25 mouse cellular contexts compared by ENCODE assay signal in the genomic region with DNA sequence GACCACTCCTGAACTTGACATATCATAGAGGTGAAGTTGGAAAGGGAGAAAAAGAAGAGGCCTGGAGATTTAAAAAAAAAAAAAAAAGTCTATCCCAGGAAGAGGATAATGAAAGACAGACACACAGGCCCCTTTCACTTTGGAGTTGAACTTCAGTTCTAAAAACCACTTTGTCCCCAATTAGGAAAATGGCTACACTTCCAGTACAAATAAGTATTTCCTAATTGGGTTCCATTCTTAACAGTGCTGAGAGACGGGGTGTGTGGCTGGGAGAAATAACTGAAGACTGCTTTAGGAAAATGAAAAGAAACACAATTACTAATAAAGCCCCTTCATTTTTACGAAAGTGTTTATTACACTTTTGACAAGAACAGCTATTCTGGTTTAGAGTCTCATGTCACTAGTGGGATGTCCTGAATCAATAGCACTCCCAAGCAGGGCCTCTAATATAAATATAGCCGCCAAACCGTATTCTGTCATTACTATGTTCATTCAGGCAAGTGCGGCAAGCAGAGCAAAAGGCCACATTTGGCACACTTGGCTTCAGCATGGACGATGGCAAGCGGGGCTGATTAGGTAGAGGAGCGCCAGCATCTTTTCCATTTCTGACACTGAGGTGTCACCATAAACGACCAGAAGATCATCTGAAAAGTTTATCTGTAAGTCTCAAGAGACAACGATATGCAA. TPM values are rescaled to one million over a fixed set of nuclear protein-coding genes. Genes with fewer than 3 reads are reported as not detected.
DNase-seq lines count a peak whose midpoint lies in the region; ATAC-seq and TF ChIP-seq lines count a peak whose summit lies in the region.
"Had no signal": no experiment of that assay in that cellular context is flagged by ENCODE, and none has a peak within 500 bp of the region (broad histone marks: within the 10 kb centered on the region; RNA-seq: fewer than 3 reads in every experiment).

No protein-coding gene starts in this region.

- no peak overlapping the region for H3K9ac ChIP-seq in lung, embryonic 14.5 days
- H3K9ac ChIP-seq: embryonic facial prominence, embryonic 13.5 days; embryonic facial prominence, embryonic 15.5 days; forebrain, embryonic 12.5 days had no signal

- H3K4me3 ChIP-seq in lung, embryonic 14.5 days (ENCODE audit: low read depth, low read length), result no peak overlapping the region
- H3K4me3 ChIP-seq: embryonic facial prominence, embryonic 13.5 days; embryonic facial prominence, embryonic 15.5 days; erythroblast, embryonic 14.5 days; forebrain, embryonic 10.5 days; forebrain, embryonic 12.5 days had no signal

- no peaks in the 10 kb centered on the region for H3K9me3 ChIP-seq in lung, embryonic 14.5 days (ENCODE audit: low read depth, low read length)
- H3K9me3 ChIP-seq: embryonic facial prominence, embryonic 13.5 days; embryonic facial prominence, embryonic 15.5 days; forebrain, embryonic 10.5 days; forebrain, embryonic 12.5 days had no signal

- peaks cover 42% of the 10 kb centered on the region for H3K4me1 ChIP-seq in lung, embryonic 14.5 days (ENCODE audit: insufficient read depth)

- TF ChIP-seq POLR2A in brain, embryonic 14.5 days (IDR thresholded peaks at IDR 0.05; ENCODE audit: borderline replicate concordance, extremely low read depth, insufficient read depth, insufficient read length, poor library complexity, severe bottlenecking), result no peak

- peak; percentile 13 to 15 for DNase-seq in cerebellum, postnatal 14 days
- peak; percentile 69 for DNase-seq in lung, embryonic 14.5 days
- DNase-seq in lung, postnatal 10 days, result no peak
- DNase-seq in brain, embryonic 14.5 days (ENCODE audit: low read depth), result peak; percentile 54
- peak; percentile 70 for DNase-seq in retina, postnatal 1 day
- no peak for DNase-seq in kidney, postnatal 14 days
- DNase-seq: adrenal gland, adult 8-10 months; adrenal gland, postnatal 14 days; adrenal gland, postnatal 36 days; cerebellum, adult 18-20 months; cerebellum, adult 8-10 months; cerebellum, adult 9-11 months; cerebellum, postnatal 36 days; embryo, embryonic 11 days had no signal

- H3K4me2 ChIP-seq in lung, embryonic 14.5 days, result 0 out of 2 replicates have a peak overlapping the region, but pooled peaks have one; percentile 13
- H3K4me2 ChIP-seq: embryonic facial prominence, embryonic 13.5 days; embryonic facial prominence, embryonic 15.5 days; forebrain, embryonic 12.5 days had no signal

- ATAC-seq in cerebellum, adult (ENCODE audit: insufficient number of reproducible peaks, low FRiP score, low TSS enrichment), result no peak
- ATAC-seq in lung, embryonic 14.5 days (ENCODE audit: insufficient read depth), result no peak
- ATAC-seq in inflammation-experienced regulatory T-cells, adult 6 months, result no peak
- ATAC-seq: activated CD4-positive, CD25-positive, alpha-beta regulatory T cell, adult 4 months; forebrain, embryonic 14.5 days; forebrain, embryonic 16.5 days; Patski had no signal

- H3K36me3 ChIP-seq in lung, embryonic 14.5 days (ENCODE audit: insufficient read depth), result 0 out of 2 replicates have a peak, but pooled peaks cover 3% of the 10 kb centered on the region
- H3K36me3 ChIP-seq: embryonic facial prominence, embryonic 15.5 days; forebrain, embryonic 10.5 days; forebrain, embryonic 12.5 days had no signal

- 0 out of 2 replicates have a peak overlapping the region, but pooled peaks have one; percentile 36 for H3K27ac ChIP-seq in lung, embryonic 14.5 days (ENCODE audit: low read depth)
- H3K27ac ChIP-seq: embryonic facial prominence, embryonic 13.5 days; forebrain, embryonic 10.5 days; forebrain, embryonic 12.5 days had no signal

- WGBS in lung, embryonic 14.5 days, result 32% methylated on average over 10 of the region's 10 CpGs

- H3K27me3 ChIP-seq in lung, embryonic 14.5 days (ENCODE audit: insufficient read depth, low read length), result no peaks in the 10 kb centered on the region
- H3K27me3 ChIP-seq: embryonic facial prominence, embryonic 13.5 days; embryonic facial prominence, embryonic 15.5 days; forebrain, embryonic 12.5 days; Patski had no signal

- TF ChIP-seq CTCF in lung, embryonic 14.5 days (IDR thresholded peaks at IDR 0.05; ENCODE audit: low read depth), result no peak
- TF ChIP-seq CTCF in brain, embryonic 14.5 days (IDR thresholded peaks at IDR 0.05; ENCODE audit: borderline replicate concordance, extremely low read depth, insufficient read depth, insufficient read length), result no peak

RNA-seq across cellular contexts. Expression of gene Pdzrn3, which starts 39.7 kb away (rescaled TPM):
- 14.2 and 14.8 TPM in 2 replicates for polyA plus RNA-seq in lung, embryonic 14.5 days (2014; fragmentation: Nextera tagmentation; extraction: Ambion mirVana)
- 27.6 and 40.4 TPM in 2 replicates for polyA plus RNA-seq in brain, embryonic 14.5 days (2012; rRNA removed)
- not detected for polyA plus RNA-seq in inflammation-experienced regulatory T-cells, adult 6 months (2017; shearing (Covaris generic))
- polyA plus RNA-seq: activated CD4-positive, CD25-positive, alpha-beta regulatory T cell, adult 4 months; erythroblast, embryonic 14.5 days had no signal

Comparison
In these comparisons a context has a peak if more than half of its experiments do, and no peak if none do; other contexts are left out.
1. DNase-seq: peak in cerebellum, postnatal 14 days (2 of 2), lung, embryonic 14.5 days (single experiment), brain, embryonic 14.5 days (single experiment) and retina, postnatal 1 day (single experiment); none in lung, postnatal 10 days (single experiment) and kidney, postnatal 14 days (single experiment).
2. RNA of gene Pdzrn3, which starts 39.7 kb away (polyA plus RNA-seq): 27.6 to 40.4 TPM in brain, embryonic 14.5 days and 14.2 to 14.8 TPM in lung, embryonic 14.5 days; not detected in inflammation-experienced regulatory T-cells, adult 6 months; every median in the first group is over 10 times any median in the second.